Mouse (Mus musculus): Measurements from ENCODE around the gene Kank1. TPM values are rescaled to one million over a fixed set of nuclear protein-coding genes. Genes with fewer than 3 reads are reported as not detected.

The Kank1 gene
- polyA plus RNA-seq, 1 experiment from 2014 or later = 6.6 TPM

DNA sequence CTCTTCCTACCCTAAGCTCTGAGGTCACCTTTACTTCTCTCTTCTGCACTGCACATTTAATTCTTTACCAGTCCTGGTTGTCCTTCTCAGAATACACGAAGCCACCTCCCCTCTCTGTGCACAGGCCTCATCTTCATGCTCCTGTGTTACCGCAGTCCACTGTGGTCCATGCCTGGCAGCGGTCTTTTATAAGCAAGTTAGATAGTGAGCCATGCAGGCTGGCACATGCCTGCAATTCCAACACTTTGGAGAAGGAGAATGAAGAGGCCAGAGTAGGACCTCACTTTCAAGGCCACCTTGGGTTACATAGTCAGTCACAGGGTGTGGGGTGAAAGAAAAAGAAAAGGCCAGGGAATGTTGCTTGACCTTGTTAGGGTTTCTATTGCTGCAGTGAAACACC, 16.9 kb downstream of the Kank1 start:
- Histone ChIP-seq H3K27ac (replicated peaks) (no peak overlapping the region), H3K36me3 (replicated peaks) (no peaks in the 10 kb centered on the region), H3K27me3 (no peaks in the 10 kb centered on the region), H3K4me3 (replicated peaks) (no peak overlapping the region), H3K9me3 (replicated peaks) (no peaks in the 10 kb centered on the region), H3K4me2 (no peak overlapping the region), H3K9ac (no peak overlapping the region), H3K4me1 (replicated peaks) (no peaks in the 10 kb centered on the region)
- WGBS (ENCODE audit: insufficient replicate concordance) = 71% methylated on average over 3 of the region's 3 CpGs
- ATAC-seq (ENCODE audit: insufficient read depth) = no peak

GRCm38 (mm10) chr19:25258321-25258720, 21.5 kb downstream of the Kank1 start:
- 66% methylated on average over 6 of the region's 6 CpGs for WGBS (ENCODE audit: insufficient replicate concordance)
- Histone ChIP-seq H3K9ac (no peak overlapping the region), H3K4me2 (no peak overlapping the region), H3K36me3 (replicated peaks) (no peaks in the 10 kb centered on the region), H3K27ac (replicated peaks) (no peak overlapping the region), H3K4me1 (replicated peaks) (no peaks in the 10 kb centered on the region), H3K27me3 (no peaks in the 10 kb centered on the region), H3K9me3 (replicated peaks) (no peaks in the 10 kb centered on the region), H3K4me3 (replicated peaks) (no peak overlapping the region)
- no peak for ATAC-seq (ENCODE audit: insufficient read depth)

DNA sequence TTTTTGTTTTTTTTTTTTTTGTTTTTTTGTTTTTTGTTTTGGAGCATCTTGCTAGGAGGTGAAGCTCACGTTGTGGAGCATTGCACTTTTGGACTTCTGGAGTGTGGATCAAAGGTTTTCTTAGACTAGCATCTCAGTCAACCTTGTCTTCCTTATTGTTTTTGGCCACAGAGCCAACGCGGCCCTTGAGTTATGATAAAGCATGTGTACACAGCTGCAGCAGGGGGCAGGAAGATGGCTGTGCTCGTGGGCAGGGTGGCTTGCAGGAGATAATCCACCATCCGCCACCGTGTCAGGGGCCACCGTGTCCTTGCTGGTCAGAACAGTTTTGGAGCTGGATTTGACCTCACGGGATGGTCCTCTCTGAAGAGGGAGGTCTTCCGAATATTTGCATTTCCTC, 29.4 kb downstream of the Kank1 start:
- Histone ChIP-seq H3K4me1 (replicated peaks) (no peaks in the 10 kb centered on the region), H3K27me3 (no peaks in the 10 kb centered on the region), H3K9ac (no peak overlapping the region), H3K4me2 (no peak overlapping the region), H3K36me3 (replicated peaks) (no peaks in the 10 kb centered on the region), H3K27ac (replicated peaks) (no peak overlapping the region), H3K4me3 (replicated peaks) (no peak overlapping the region), H3K9me3 (replicated peaks) (no peaks in the 10 kb centered on the region)
- no peak for ATAC-seq (ENCODE audit: insufficient read depth)
- WGBS (ENCODE audit: insufficient replicate concordance) = 42% methylated on average over 9 of the region's 9 CpGs

- Histone ChIP-seq H3K27ac (replicated peaks) (no peak overlapping the region), H3K9me3 (replicated peaks) (no peaks in the 10 kb centered on the region), H3K4me2 (no peak overlapping the region), H3K27me3 (no peaks in the 10 kb centered on the region), H3K9ac (no peak overlapping the region), H3K36me3 (replicated peaks) (no peaks in the 10 kb centered on the region), H3K4me1 (replicated peaks) (no peaks in the 10 kb centered on the region), H3K4me3 (replicated peaks) (no peak overlapping the region)
- no peak for ATAC-seq (ENCODE audit: insufficient read depth)
- WGBS (ENCODE audit: insufficient replicate concordance) = 44% methylated on average over 6 of the region's 6 CpGs
These were observed 30.5 kb downstream of the Kank1 start for GRCm38 (mm10) chr19:25267247-25267646.

DNA sequence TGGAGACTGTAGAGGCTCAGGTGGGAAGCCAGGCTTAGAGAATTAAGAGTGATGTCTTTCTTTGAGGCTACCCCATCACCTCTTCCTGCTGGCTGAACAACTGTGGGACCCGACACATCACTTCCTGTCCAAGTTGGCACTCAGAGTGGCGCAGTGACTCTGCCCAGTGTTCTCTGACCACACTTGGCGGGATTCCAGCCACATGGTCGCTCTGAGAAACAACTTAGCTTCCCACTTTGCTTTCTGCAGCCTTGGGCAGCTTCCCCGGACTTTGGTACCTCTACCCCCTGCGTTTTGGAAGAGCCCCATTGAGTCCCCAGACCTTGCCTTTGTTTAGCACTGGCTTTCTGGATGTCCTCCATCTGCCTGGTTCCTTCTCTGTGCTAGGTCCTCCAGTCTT, 31.8 kb downstream of the Kank1 start:
- no peaks in the 10 kb centered on the region for H3K36me3 ChIP-seq (replicated peaks)
- no peak overlapping the region for H3K4me2 ChIP-seq
- no peaks in the 10 kb centered on the region for H3K4me1 ChIP-seq (replicated peaks)
- no peak for ATAC-seq (ENCODE audit: insufficient read depth)
- no peak overlapping the region for H3K27ac ChIP-seq (replicated peaks)
- H3K27me3 ChIP-seq = no peaks in the 10 kb centered on the region
- 53% methylated on average over 6 of the region's 6 CpGs for whole genome bisulfite sequencing (ENCODE audit: insufficient replicate concordance)
- H3K9ac ChIP-seq = no peak overlapping the region
- H3K4me3 ChIP-seq (replicated peaks) = no peak overlapping the region
- no peaks in the 10 kb centered on the region for H3K9me3 ChIP-seq (replicated peaks)

- no peak overlapping the region for H3K27ac ChIP-seq (replicated peaks)
- 46% methylated on average over 9 of the region's 9 CpGs for WGBS (ENCODE audit: insufficient replicate concordance)
- H3K4me1 ChIP-seq (replicated peaks) = no peaks in the 10 kb centered on the region
- H3K4me3 ChIP-seq (replicated peaks) = no peak overlapping the region
- H3K9me3 ChIP-seq (replicated peaks) = no peaks in the 10 kb centered on the region
- no peak overlapping the region for H3K9ac ChIP-seq
- no peak overlapping the region for H3K4me2 ChIP-seq
- no peaks in the 10 kb centered on the region for H3K27me3 ChIP-seq
- no peaks in the 10 kb centered on the region for H3K36me3 ChIP-seq (replicated peaks)
- no peak for ATAC-seq (ENCODE audit: insufficient read depth)
These were observed 34.8 kb downstream of the Kank1 start for GRCm38 (mm10) chr19:25271591-25271990.

DNA sequence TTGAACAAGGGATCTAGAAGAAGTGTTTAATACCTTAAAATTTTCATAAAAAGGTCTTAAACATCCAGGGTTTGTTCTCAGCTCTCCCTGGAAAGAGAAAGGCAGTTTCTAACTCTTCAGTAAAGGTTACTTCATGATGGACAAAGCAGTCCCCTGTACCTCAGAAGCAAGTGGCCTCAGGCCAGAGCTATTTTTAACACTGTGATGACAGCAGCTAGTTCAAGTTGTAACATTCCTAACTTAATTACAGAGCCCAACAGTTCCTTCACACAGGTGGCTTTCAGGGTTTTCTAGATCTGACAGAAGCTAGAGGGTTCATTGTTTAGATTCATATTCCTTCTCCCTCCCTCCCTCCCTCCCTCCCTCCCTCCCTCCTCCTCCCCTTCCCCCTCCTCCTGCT, 36.4 kb downstream of the Kank1 start:
- H3K4me3 ChIP-seq (replicated peaks) = no peak overlapping the region
- no peaks in the 10 kb centered on the region for H3K36me3 ChIP-seq (replicated peaks)
- no peak overlapping the region for H3K9ac ChIP-seq
- no peak overlapping the region for H3K4me2 ChIP-seq
- no peaks in the 10 kb centered on the region for H3K9me3 ChIP-seq (replicated peaks)
- ATAC-seq (ENCODE audit: insufficient read depth) = no peak
- H3K4me1 ChIP-seq (replicated peaks) = no peaks in the 10 kb centered on the region
- no peaks in the 10 kb centered on the region for H3K27me3 ChIP-seq
- no peak overlapping the region for H3K27ac ChIP-seq (replicated peaks)

- no peaks in the 10 kb centered on the region for H3K36me3 ChIP-seq (replicated peaks)
- ATAC-seq (ENCODE audit: insufficient read depth) = no peak
- H3K27me3 ChIP-seq = no peaks in the 10 kb centered on the region
- no peaks in the 10 kb centered on the region for H3K4me1 ChIP-seq (replicated peaks)
- no peaks in the 10 kb centered on the region for H3K9me3 ChIP-seq (replicated peaks)
- no peak overlapping the region for H3K9ac ChIP-seq
- 63% methylated on average over 15 of the region's 15 CpGs for WGBS (ENCODE audit: insufficient replicate concordance)
- H3K27ac ChIP-seq (replicated peaks) = no peak overlapping the region
- no peak overlapping the region for H3K4me2 ChIP-seq
- H3K4me3 ChIP-seq (replicated peaks) = no peak overlapping the region
These were observed 40.0 kb downstream of the Kank1 start for GRCm38 (mm10) chr19:25276600-25277395.

- no peak overlapping the region for H3K9ac ChIP-seq
- H3K27me3 ChIP-seq = no peaks in the 10 kb centered on the region
- no peaks in the 10 kb centered on the region for H3K4me1 ChIP-seq (replicated peaks)
- H3K27ac ChIP-seq (replicated peaks) = no peak overlapping the region
- no peak for ATAC-seq (ENCODE audit: insufficient read depth)
- H3K9me3 ChIP-seq (replicated peaks) = no peaks in the 10 kb centered on the region
- H3K4me3 ChIP-seq (replicated peaks) = no peak overlapping the region
- no peak overlapping the region for H3K4me2 ChIP-seq
- WGBS (ENCODE audit: insufficient replicate concordance) = 45% methylated on average over 5 of the region's 5 CpGs
- H3K36me3 ChIP-seq (replicated peaks) = no peaks in the 10 kb centered on the region
These were observed 41.0 kb downstream of the Kank1 start for GRCm38 (mm10) chr19:25277761-25278160.

DNA sequence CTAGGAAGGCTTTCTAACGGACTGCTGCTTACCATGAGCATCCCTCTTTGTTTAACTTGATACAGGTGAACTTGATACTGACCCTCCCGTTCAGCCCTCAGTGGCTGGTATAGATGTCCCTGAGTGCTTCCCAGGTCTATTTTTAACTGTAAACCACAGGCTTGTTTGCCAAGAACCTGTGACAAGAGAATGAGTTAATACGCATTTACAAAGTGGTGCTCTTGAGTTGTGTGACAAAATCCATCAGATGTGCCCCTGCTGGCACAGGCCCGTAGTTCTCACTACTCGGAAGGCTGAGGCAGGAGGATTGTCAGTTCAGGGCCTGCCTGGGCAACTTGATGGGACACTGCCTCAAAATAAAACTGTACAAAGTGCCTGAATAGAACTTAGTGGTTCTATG, 42.8 kb downstream of the Kank1 start:
- no peaks in the 10 kb centered on the region for H3K9me3 ChIP-seq (replicated peaks)
- no peaks in the 10 kb centered on the region for H3K4me1 ChIP-seq (replicated peaks)
- H3K9ac ChIP-seq = no peak overlapping the region
- ATAC-seq (ENCODE audit: insufficient read depth) = no peak
- no peaks in the 10 kb centered on the region for H3K27me3 ChIP-seq
- H3K36me3 ChIP-seq (replicated peaks) = no peaks in the 10 kb centered on the region
- no peak overlapping the region for H3K4me2 ChIP-seq
- no peak overlapping the region for H3K27ac ChIP-seq (replicated peaks)
- 58% methylated on average over 5 of the region's 5 CpGs for WGBS (ENCODE audit: insufficient replicate concordance)
- no peak overlapping the region for H3K4me3 ChIP-seq (replicated peaks)

DNA sequence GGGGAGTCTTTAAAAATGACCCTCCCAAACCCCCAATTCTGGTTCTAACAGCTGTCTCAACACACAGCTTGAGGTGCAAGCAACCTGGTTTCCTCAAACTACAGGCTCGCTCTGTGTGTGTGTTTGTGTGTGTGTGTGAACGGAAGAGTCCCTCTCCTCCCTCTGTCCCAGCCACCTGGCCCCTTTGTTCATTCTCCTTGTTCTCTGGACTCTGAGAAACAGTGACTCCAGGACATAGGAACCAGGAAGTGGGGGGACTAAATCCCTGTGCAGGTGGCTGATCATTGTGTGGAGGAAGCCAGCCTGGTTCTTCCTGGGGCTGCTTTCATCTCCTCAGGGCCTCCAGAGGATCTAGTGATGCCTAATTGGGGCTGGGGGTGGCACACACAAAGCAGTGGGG, 46.9 kb downstream of the Kank1 start:
- H3K4me2 ChIP-seq = no peak overlapping the region
- no peak overlapping the region for H3K27ac ChIP-seq (replicated peaks)
- H3K27me3 ChIP-seq = no peaks in the 10 kb centered on the region
- H3K36me3 ChIP-seq (replicated peaks) = no peaks in the 10 kb centered on the region
- no peak overlapping the region for H3K9ac ChIP-seq
- H3K9me3 ChIP-seq (replicated peaks) = no peaks in the 10 kb centered on the region
- WGBS (ENCODE audit: insufficient replicate concordance) = 57% methylated on average over 2 of the region's 2 CpGs
- H3K4me1 ChIP-seq (replicated peaks) = no peaks in the 10 kb centered on the region
- no peak for ATAC-seq (ENCODE audit: insufficient read depth)
- H3K4me3 ChIP-seq (replicated peaks) = no peak overlapping the region
